Mouse (Mus musculus): ENCODE data around the gene Gm379. TPM values are rescaled to one million over a fixed set of nuclear protein-coding genes. Genes with fewer than 3 reads are reported as not detected.

Gm379 gene
- polyA plus RNA-seq (2017; shearing (Covaris generic)): not detected

GRCm38 (mm10) chrX:108664885-108665284, at the start of gene Gm379:
Gm379 (minus strand) TSS chrX:108664891.

Other genes with a start within 250 kb of the Gm379 start
- 3.1 TPM for gene Brwd3, start 169.5 kb upstream of the Gm379 start, polyA plus RNA-seq (2017; shearing (Covaris generic))